Mouse (Mus musculus): ENCODE results near the gene Gal. TPM values are rescaled to one million over a fixed set of nuclear protein-coding genes. Genes with fewer than 3 reads are reported as not detected.

The Gal gene
- polyA plus RNA-seq, 1 experiment from 2014 or later = 13.9 TPM

DNA sequence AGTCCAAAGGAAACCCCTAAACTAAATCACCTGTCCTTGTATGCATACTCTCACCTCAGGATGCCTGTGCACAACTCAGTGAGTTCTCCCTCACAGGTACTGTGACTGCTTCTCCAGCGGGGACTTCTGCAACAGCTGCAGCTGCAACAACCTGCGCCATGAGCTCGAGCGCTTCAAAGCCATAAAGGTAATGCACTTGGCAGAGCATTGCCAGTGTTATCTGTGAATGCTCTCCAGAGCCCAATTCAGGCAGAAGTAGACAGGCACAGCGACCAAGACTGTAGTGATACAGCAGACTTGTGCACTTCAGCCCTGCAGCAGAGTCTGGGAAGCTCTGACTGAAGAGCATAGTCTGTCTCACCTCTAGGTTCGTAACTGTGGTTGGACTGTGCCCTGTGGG is 12.0 kb downstream of the Gal start:
- no peak overlapping the region for H3K9ac ChIP-seq (replicated peaks; ENCODE audit: low read depth, low read length)

DNA sequence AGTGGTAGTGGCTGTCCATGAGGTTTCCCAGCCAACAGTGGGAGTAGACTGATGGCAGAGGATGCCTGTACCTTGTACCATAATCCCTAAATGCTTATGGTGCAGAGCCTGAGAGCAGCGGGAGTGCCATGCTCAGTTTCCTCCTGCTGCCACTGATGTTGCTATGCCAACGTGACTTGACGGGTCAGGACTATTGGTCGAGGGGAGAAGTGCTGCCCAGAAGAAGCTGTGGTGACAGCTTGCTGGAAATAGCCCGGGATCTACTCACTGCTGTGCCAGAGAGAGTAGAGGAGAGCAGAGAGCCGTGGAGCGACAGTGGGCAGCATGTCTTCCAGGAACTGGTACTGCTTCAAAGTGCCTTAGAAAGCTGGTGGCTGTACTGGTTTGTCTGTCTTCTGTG is 12.4 kb downstream of the Gal start:
- no peaks in the 10 kb centered on the region for H3K36me3 ChIP-seq (ENCODE audit: control insufficient read depth, insufficient read depth, low read length)
- H3K27me3 ChIP-seq (ENCODE audit: control insufficient read depth, insufficient read depth, low read length) = no peaks in the 10 kb centered on the region
- no peaks in the 10 kb centered on the region for H3K4me1 ChIP-seq (ENCODE audit: control insufficient read depth, insufficient read depth, low read length)
- H3K9me3 ChIP-seq (ENCODE audit: control insufficient read depth, low read length) = no peaks in the 10 kb centered on the region
- no peak overlapping the region for H3K4me2 ChIP-seq (ENCODE audit: low read depth, low read length)
- no peak overlapping the region for H3K9ac ChIP-seq (replicated peaks; ENCODE audit: low read depth, low read length)
- H3K27ac ChIP-seq (ENCODE audit: low read depth, low read length) = no peak overlapping the region
- 47% methylated on average over 7 of the region's 7 CpGs for WGBS
- no peak overlapping the region for H3K4me3 ChIP-seq (ENCODE audit: low read depth, low read length)
- no peak for ATAC-seq (ENCODE audit: low read depth)

More for the DNA sequence above, 12.0 kb downstream of the Gal start:
- 58% methylated on average over 6 of the region's 6 CpGs for WGBS
- H3K27me3 ChIP-seq (ENCODE audit: control insufficient read depth, insufficient read depth, low read length) = no peaks in the 10 kb centered on the region
- H3K36me3 ChIP-seq (ENCODE audit: control insufficient read depth, insufficient read depth, low read length) = no peaks in the 10 kb centered on the region
- H3K4me2 ChIP-seq (ENCODE audit: low read depth, low read length) = no peak overlapping the region
- no peak for ATAC-seq (ENCODE audit: low read depth)
- no peaks in the 10 kb centered on the region for H3K4me1 ChIP-seq (ENCODE audit: control insufficient read depth, insufficient read depth, low read length)
- H3K27ac ChIP-seq (ENCODE audit: low read depth, low read length) = no peak overlapping the region
- no peaks in the 10 kb centered on the region for H3K9me3 ChIP-seq (ENCODE audit: control insufficient read depth, low read length)
- H3K4me3 ChIP-seq (ENCODE audit: low read depth, low read length) = no peak overlapping the region

DNA sequence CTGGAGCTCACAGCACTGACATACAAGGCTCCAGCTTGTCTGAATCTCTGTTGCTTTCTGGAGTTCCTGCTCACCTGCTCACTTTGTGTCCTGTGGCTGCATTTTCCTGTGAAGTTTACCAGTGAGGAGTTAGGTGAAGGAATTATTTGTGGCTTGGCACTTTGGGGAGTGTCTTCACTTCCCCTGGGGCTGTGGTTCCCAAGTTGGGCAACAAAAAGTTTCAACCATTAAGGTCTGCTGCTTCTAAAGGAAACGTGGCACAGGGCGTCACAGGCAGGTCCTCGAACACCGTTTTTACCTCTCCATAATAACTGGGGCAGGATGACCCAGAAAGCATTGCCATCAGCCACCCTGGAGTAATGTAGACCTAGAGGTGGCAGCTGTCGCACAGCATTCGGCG is 12.8 kb downstream of the Gal start:
- 88% methylated on average over 7 of the region's 7 CpGs for WGBS
- Histone ChIP-seq H3K27ac (ENCODE audit: low read depth, low read length) (no peak overlapping the region), H3K4me1 (ENCODE audit: control insufficient read depth, insufficient read depth, low read length) (no peaks in the 10 kb centered on the region), H3K4me2 (ENCODE audit: low read depth, low read length) (no peak overlapping the region), H3K4me3 (ENCODE audit: low read depth, low read length) (no peak overlapping the region), H3K9me3 (ENCODE audit: control insufficient read depth, low read length) (no peaks in the 10 kb centered on the region), H3K9ac (replicated peaks; ENCODE audit: low read depth, low read length) (no peak overlapping the region), H3K27me3 (ENCODE audit: control insufficient read depth, insufficient read depth, low read length) (no peaks in the 10 kb centered on the region), H3K36me3 (ENCODE audit: control insufficient read depth, insufficient read depth, low read length) (no peaks in the 10 kb centered on the region)
- ATAC-seq (ENCODE audit: low read depth) = no peak

DNA sequence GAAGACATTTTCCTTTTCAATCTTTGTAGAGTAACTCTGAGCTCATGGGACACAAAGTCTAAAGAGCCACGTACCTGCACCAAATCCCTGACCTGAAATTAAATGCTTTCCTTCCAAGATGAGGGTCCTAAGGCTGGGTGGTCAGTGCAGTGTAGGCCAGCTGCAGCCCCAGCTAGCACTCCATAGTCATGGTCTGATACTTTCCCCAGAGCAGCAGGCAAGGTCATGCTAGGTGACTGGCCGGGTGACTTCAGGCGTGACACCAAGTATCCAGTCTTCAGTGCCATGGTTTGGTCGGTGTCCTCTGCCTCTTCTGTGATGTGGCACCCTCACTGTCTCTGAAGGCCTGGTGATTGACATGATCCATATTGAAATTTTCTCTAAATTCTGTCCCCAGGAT is 14.3 kb downstream of the Gal start:
- H3K9ac ChIP-seq (replicated peaks; ENCODE audit: low read depth, low read length) = no peak overlapping the region
- no peak overlapping the region for H3K4me2 ChIP-seq (ENCODE audit: low read depth, low read length)
- no peaks in the 10 kb centered on the region for H3K27me3 ChIP-seq (ENCODE audit: control insufficient read depth, insufficient read depth, low read length)
- H3K27ac ChIP-seq (ENCODE audit: low read depth, low read length) = no peak overlapping the region
- H3K4me3 ChIP-seq (ENCODE audit: low read depth, low read length) = no peak overlapping the region
- WGBS = 80% methylated on average over 4 of the region's 4 CpGs
- no peaks in the 10 kb centered on the region for H3K4me1 ChIP-seq (ENCODE audit: control insufficient read depth, insufficient read depth, low read length)
- H3K36me3 ChIP-seq (ENCODE audit: control insufficient read depth, insufficient read depth, low read length) = no peaks in the 10 kb centered on the region
- no peaks in the 10 kb centered on the region for H3K9me3 ChIP-seq (ENCODE audit: control insufficient read depth, low read length)
- ATAC-seq (ENCODE audit: low read depth) = no peak

DNA sequence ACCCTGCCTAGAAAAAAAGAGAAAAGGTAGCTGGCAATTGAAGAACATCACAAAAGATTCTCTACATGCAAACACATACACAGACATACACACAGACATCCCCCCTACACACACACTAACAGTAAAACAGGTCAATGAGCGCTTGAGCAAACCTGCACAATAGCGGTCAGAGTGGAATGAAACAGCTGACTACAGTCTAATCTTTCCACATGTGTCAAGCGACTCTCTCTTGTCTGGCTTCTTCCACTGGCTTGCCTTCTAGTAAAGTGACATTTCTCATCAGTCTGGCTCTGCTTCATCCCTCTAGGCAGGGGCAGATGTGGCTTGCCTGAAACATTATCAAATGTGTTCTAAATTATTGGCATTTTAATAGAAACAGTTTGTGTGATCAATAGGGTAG is 20.1 kb downstream of the Gal start:
- no peak overlapping the region for H3K27ac ChIP-seq (ENCODE audit: low read depth, low read length)
- H3K4me2 ChIP-seq (ENCODE audit: low read depth, low read length) = no peak overlapping the region
- no peak overlapping the region for H3K4me3 ChIP-seq (ENCODE audit: low read depth, low read length)
- WGBS = 86% methylated on average over 3 of the region's 3 CpGs
- H3K9ac ChIP-seq (replicated peaks; ENCODE audit: low read depth, low read length) = no peak overlapping the region
- H3K36me3 ChIP-seq (ENCODE audit: control insufficient read depth, insufficient read depth, low read length) = no peaks in the 10 kb centered on the region
- H3K4me1 ChIP-seq (ENCODE audit: control insufficient read depth, insufficient read depth, low read length) = no peaks in the 10 kb centered on the region
- no peaks in the 10 kb centered on the region for H3K9me3 ChIP-seq (ENCODE audit: control insufficient read depth, low read length)
- no peaks in the 10 kb centered on the region for H3K27me3 ChIP-seq (ENCODE audit: control insufficient read depth, insufficient read depth, low read length)
- no peak for ATAC-seq (ENCODE audit: low read depth)

DNA sequence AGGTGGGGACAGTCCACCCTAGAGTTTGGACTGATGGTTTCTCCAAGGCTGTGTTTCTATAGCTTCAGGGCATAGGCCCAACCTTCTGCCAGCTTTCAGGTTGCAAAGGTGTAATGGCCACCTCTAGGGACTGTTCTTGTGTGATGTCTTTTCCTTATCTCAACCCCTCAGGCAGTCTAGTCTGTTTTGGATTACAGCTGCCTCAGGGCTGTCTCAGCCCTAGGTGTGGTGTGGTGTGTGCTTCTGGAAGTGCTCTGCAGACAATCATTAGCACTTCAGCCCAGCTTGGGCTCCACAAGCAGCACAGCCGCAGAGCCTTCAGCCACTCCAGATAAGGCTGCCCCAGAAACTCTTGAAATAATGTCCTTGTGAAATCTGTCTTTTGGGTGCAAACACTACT is 22.0 kb downstream of the Gal start:
- H3K27me3 ChIP-seq (ENCODE audit: control insufficient read depth, insufficient read depth, low read length) = no peaks in the 10 kb centered on the region
- no peaks in the 10 kb centered on the region for H3K9me3 ChIP-seq (ENCODE audit: control insufficient read depth, low read length)
- no peak overlapping the region for H3K27ac ChIP-seq (ENCODE audit: low read depth, low read length)
- no peak overlapping the region for H3K4me2 ChIP-seq (ENCODE audit: low read depth, low read length)
- no peaks in the 10 kb centered on the region for H3K36me3 ChIP-seq (ENCODE audit: control insufficient read depth, insufficient read depth, low read length)
- H3K4me1 ChIP-seq (ENCODE audit: control insufficient read depth, insufficient read depth, low read length) = no peaks in the 10 kb centered on the region
- no peak overlapping the region for H3K4me3 ChIP-seq (ENCODE audit: low read depth, low read length)
- no peak overlapping the region for H3K9ac ChIP-seq (replicated peaks; ENCODE audit: low read depth, low read length)
- 86% methylated on average over 1 of the region's 1 CpGs for WGBS
- ATAC-seq (ENCODE audit: low read depth) = no peak

DNA sequence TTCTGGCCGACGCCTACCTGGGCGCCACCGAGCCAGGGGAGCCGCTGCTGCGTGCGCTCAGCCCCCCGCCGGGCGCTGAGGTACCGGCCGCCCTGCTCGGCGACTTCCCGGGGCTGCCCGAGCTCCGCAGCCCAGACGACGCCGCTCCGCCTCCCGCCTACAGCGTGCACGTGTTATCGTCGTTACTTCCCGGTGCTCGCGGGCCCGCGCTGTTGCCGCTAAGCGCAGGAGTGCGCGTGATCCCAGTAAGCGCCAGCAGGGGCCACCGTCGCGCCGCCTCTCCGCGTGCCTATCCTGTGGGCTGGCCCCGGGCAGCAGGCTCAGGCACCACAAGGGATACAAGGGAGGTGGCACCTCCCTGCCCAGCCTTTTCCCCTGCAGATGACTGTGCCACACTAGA is 25.3 kb downstream of the Gal start:
- H3K27me3 ChIP-seq (ENCODE audit: control insufficient read depth, insufficient read depth, low read length) = no peaks in the 10 kb centered on the region
- peak; percentile 95 for ATAC-seq (ENCODE audit: low read depth)
- no peaks in the 10 kb centered on the region for H3K4me1 ChIP-seq (ENCODE audit: control insufficient read depth, insufficient read depth, low read length)
- peak overlapping the region; percentile 23; the same call in 1 of the 2 replicates for H3K27ac ChIP-seq (ENCODE audit: low read depth, low read length)
- peak overlapping the region; percentile 44 for H3K4me3 ChIP-seq (ENCODE audit: low read depth, low read length)
- H3K9ac ChIP-seq (replicated peaks; ENCODE audit: low read depth, low read length) = peak overlapping the region; percentile 54
- H3K9me3 ChIP-seq (ENCODE audit: control insufficient read depth, low read length) = no peaks in the 10 kb centered on the region
- H3K36me3 ChIP-seq (ENCODE audit: control insufficient read depth, insufficient read depth, low read length) = no peaks in the 10 kb centered on the region
- under 1% methylated on average over 37 of the region's 43 CpGs for WGBS
- peak overlapping the region; percentile 78 for H3K4me2 ChIP-seq (ENCODE audit: low read depth, low read length)

DNA sequence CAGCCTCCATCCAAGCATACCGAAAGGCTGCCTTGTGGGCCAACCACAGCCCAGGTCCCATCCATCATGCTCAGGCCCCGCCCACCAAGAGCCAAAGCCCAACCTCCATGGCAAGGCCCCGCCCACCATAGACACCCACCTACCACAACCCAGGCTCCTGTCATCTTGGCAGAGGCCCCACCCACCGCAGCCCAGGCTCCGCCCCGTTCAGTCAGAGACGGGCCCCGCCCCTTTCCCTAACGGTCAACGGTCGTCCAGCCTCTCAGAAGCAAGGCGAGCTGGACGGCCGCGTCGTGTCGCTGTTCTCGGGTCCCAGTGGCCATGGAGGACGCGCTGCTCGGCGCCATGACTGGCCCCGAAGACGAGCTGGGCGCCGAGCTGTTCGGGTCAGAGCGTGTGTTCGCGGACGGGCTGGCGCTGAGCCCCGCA is 25.7 kb downstream of the Gal start, which contains the start of gene Tesmin:
TSS of gene Tesmin (plus strand) at position 229 of the 429 bp plus-strand sequence.
- peak within 1 kb of the TSS; percentile 23; the same call in 1 of the 2 replicates for H3K27ac ChIP-seq (ENCODE audit: low read depth, low read length)
- WGBS = 4% methylated on average over 31 of the region's 33 CpGs
- ATAC-seq (ENCODE audit: low read depth) = peak; percentile 86

DNA sequence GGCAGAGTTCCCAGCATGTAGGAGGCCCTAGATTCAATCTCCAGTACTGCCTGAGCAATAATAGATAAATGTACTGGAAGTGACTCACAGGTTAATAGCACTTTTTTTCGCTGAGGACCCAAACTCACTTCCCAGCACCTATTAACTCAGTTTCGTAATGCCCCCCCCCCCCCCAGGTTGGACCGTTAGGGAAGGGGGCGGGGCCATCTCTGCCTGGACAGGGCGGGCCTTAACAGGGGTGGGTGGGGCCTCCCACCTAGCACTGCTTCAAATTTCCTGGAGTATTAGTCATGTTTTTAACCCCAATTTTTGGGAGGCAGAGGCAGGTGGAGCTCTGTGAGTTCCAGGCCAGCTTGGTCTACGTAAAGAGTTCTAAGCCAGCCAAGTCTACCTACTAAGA is 26.3 kb downstream of the Gal start:
- no peaks in the 10 kb centered on the region for H3K9me3 ChIP-seq (ENCODE audit: control insufficient read depth, low read length)
- no peaks in the 10 kb centered on the region for H3K36me3 ChIP-seq (ENCODE audit: control insufficient read depth, insufficient read depth, low read length)
- no peak for ATAC-seq (ENCODE audit: low read depth)
- H3K9ac ChIP-seq (replicated peaks; ENCODE audit: low read depth, low read length) = no peak overlapping the region
- no peaks in the 10 kb centered on the region for H3K4me1 ChIP-seq (ENCODE audit: control insufficient read depth, insufficient read depth, low read length)
- no peak overlapping the region for H3K27ac ChIP-seq (ENCODE audit: low read depth, low read length)
- H3K27me3 ChIP-seq (ENCODE audit: control insufficient read depth, insufficient read depth, low read length) = no peaks in the 10 kb centered on the region
- no peak overlapping the region for H3K4me2 ChIP-seq (ENCODE audit: low read depth, low read length)
- WGBS = 75% methylated on average over 5 of the region's 6 CpGs
- no peak overlapping the region for H3K4me3 ChIP-seq (ENCODE audit: low read depth, low read length)

More for the DNA sequence above, 25.7 kb downstream of the Gal start, which contains the start of gene Tesmin:
- Histone ChIP-seq H3K27me3 (ENCODE audit: control insufficient read depth, insufficient read depth, low read length) (no peaks in the 10 kb centered on the region), H3K9me3 (ENCODE audit: control insufficient read depth, low read length) (no peaks in the 10 kb centered on the region), H3K4me2 (ENCODE audit: low read depth, low read length) (peak within 1 kb of the TSS; percentile 78), H3K9ac (replicated peaks; ENCODE audit: low read depth, low read length) (peak within 1 kb of the TSS; percentile 54), H3K4me3 (ENCODE audit: low read depth, low read length) (peak within 1 kb of the TSS; percentile 44), H3K36me3 (ENCODE audit: control insufficient read depth, insufficient read depth, low read length) (no peaks in the 10 kb centered on the region), H3K4me1 (ENCODE audit: control insufficient read depth, insufficient read depth, low read length) (no peaks in the 10 kb centered on the region)

Data from neural tube, embryonic 14.5 days (tissue).